Comparison of ENCODE assay signal across 8 mouse cellular contexts in genomic region chr10:127665366-127666181, GRCm38 (mm10). TPM values are rescaled to one million over a fixed set of nuclear protein-coding genes. Genes with fewer than 3 reads are reported as not detected.
DNase-seq lines count a peak whose midpoint lies in the region; ATAC-seq and TF ChIP-seq lines count a peak whose summit lies in the region.

No protein-coding gene starts in this region.

- peaks cover 73% of the 10 kb centered on the region for H3K4me1 ChIP-seq in forebrain, embryonic 12.5 days
- peaks cover 55% of the 10 kb centered on the region for H3K4me1 ChIP-seq in kidney, postnatal 0 days (replicated peaks; ENCODE audit: insufficient read depth, low read length)
- peaks cover 30% of the 10 kb centered on the region for H3K4me1 ChIP-seq in midbrain, embryonic 16.5 days (ENCODE audit: control insufficient read depth, insufficient read depth, low read length)

- WGBS in forebrain, embryonic 12.5 days: 1% methylated on average over 14 of the region's 14 CpGs
- WGBS in kidney, postnatal 0 days: 9% methylated on average over 14 of the region's 14 CpGs
- WGBS in midbrain, embryonic 16.5 days: 7% methylated on average over 14 of the region's 14 CpGs

- H3K27ac ChIP-seq in left cerebral cortex, adult 2 months: peak overlapping the region; percentile 98
- 0 out of 2 replicates have a peak overlapping the region, but pooled peaks have one; percentile 56 for H3K27ac ChIP-seq in forebrain, embryonic 12.5 days
- H3K27ac ChIP-seq in kidney, postnatal 0 days: peak overlapping the region; percentile 97
- H3K27ac ChIP-seq in midbrain, embryonic 16.5 days (ENCODE audit: low read length): no peak overlapping the region

- intact Hi-C loops in left cerebral cortex, adult 2 months (cut with DNase I): loop anchor here (2.0 kb wide), 1 partner anchor 45 kb away; the partner anchor contains the start of gene Lrp1
- intact Hi-C loops in left cerebral cortex, postnatal 4 days (cut with DNase I): no loop called here

- no peak for TF ChIP-seq CTCF in left cerebral cortex, adult 2 months (IDR thresholded peaks at IDR 0.05)
- TF ChIP-seq CTCF in kidney, postnatal 0 days (IDR thresholded peaks at IDR 0.05; ENCODE audit: low read depth): peak; percentile 30; the same call in 1 of the 2 replicates

- H3K4me3 ChIP-seq in left cerebral cortex, adult 2 months: peak overlapping the region; percentile 84
- H3K4me3 ChIP-seq in forebrain, embryonic 12.5 days (replicated peaks): peak overlapping the region; percentile 57
- peak overlapping the region; percentile 82 for H3K4me3 ChIP-seq in kidney, postnatal 0 days (replicated peaks; ENCODE audit: low read depth, low read length)
- H3K4me3 ChIP-seq in midbrain, embryonic 16.5 days (ENCODE audit: low read depth, low read length): peak overlapping the region; percentile 58

- no peak for DNase-seq in left cerebral cortex, adult 2 months (ENCODE audit: extremely low spot score in 1 of 2, low spot score in 2 of 2)
- no peak for DNase-seq in left cerebral cortex, postnatal 4 days
- peak; percentile 41 for DNase-seq in R1 (ENCODE audit: low read depth, low spot score)
- DNase-seq in kidney, postnatal 0 days (ENCODE audit: low spot score): peak; percentile 74
- no peak for DNase-seq in layer of hippocampus, adult 8-10 months (ENCODE audit: low spot score in 2 of 2)

- H3K4me2 ChIP-seq in forebrain, embryonic 12.5 days: peak overlapping the region; percentile 97
- peak overlapping the region; percentile 77 for H3K4me2 ChIP-seq in kidney, postnatal 0 days (ENCODE audit: low read length)
- peak overlapping the region; percentile 93 for H3K4me2 ChIP-seq in midbrain, embryonic 16.5 days (ENCODE audit: low read length)

- H3K36me3 ChIP-seq in forebrain, embryonic 12.5 days (replicated peaks): no peaks in the 10 kb centered on the region
- H3K36me3 ChIP-seq in kidney, postnatal 0 days (ENCODE audit: insufficient read depth, low read length): peaks cover 25% of the 10 kb centered on the region; the same call in 1 of the 2 replicates
- no peaks in the 10 kb centered on the region for H3K36me3 ChIP-seq in midbrain, embryonic 16.5 days (ENCODE audit: control insufficient read depth, insufficient read depth, low read length)

- no peak for ATAC-seq in forebrain, embryonic 12.5 days (ENCODE audit: low FRiP score)
- ATAC-seq in kidney, postnatal 0 days (replicated peaks; ENCODE audit: low FRiP score, low read depth): no peak
- no peak for ATAC-seq in midbrain, embryonic 16.5 days
- ATAC-seq in megakaryocyte progenitor cell, adult 5-6 weeks (replicated peaks; ENCODE audit: poor library complexity): no peak

- H3K9ac ChIP-seq in forebrain, embryonic 12.5 days: peak overlapping the region; percentile 70
- H3K9ac ChIP-seq in kidney, postnatal 0 days (ENCODE audit: low read depth, low read length): peak overlapping the region; percentile 82
- 0 out of 2 replicates have a peak overlapping the region, but pooled peaks have one; percentile 45 for H3K9ac ChIP-seq in midbrain, embryonic 16.5 days (ENCODE audit: low read depth, low read length)

- peaks cover 93% of the 10 kb centered on the region for H3K27me3 ChIP-seq in forebrain, embryonic 12.5 days
- H3K27me3 ChIP-seq in kidney, postnatal 0 days (ENCODE audit: insufficient read depth, low read length): no peaks in the 10 kb centered on the region
- peaks cover 68% of the 10 kb centered on the region for H3K27me3 ChIP-seq in midbrain, embryonic 16.5 days (ENCODE audit: control insufficient read depth, insufficient read depth, low read depth, low read length)

- H3K9me3 ChIP-seq in forebrain, embryonic 12.5 days: no peaks in the 10 kb centered on the region
- no peaks in the 10 kb centered on the region for H3K9me3 ChIP-seq in kidney, postnatal 0 days (replicated peaks; ENCODE audit: low read length)
- no peaks in the 10 kb centered on the region for H3K9me3 ChIP-seq in midbrain, embryonic 16.5 days (replicated peaks; ENCODE audit: control insufficient read depth, low read length, poor library complexity, severe bottlenecking)

RNA-seq across cellular contexts. Expression of gene Nemp1, which starts 1.1 kb away (rescaled TPM):
- 1 to 10 TPM; 4.1 to 4.7 TPM for total RNA-seq in left cerebral cortex, adult 2 months (2021)
- 1 to 10 TPM; 4.8 to 5.6 TPM for total RNA-seq in left cerebral cortex, postnatal 4 days (2021)
- polyA plus RNA-seq in forebrain, embryonic 12.5 days (2016; fragmentation: Nextera tagmentation; extraction: Ambion mirVana): 10.0 TPM in 2 replicates
- 6.6 and 6.9 TPM in 2 replicates for polyA plus RNA-seq in kidney, postnatal 0 days (2015; fragmentation: Nextera tagmentation; extraction: Ambion mirVana)
- 3.2 TPM in 2 replicates for polyA plus RNA-seq in midbrain, embryonic 16.5 days (2015; fragmentation: Nextera tagmentation; extraction: Ambion mirVana)
- total RNA-seq in megakaryocyte progenitor cell, adult 5-6 weeks (2015): 15.7 and 19.8 TPM in 2 replicates
- total RNA-seq in megakaryocyte progenitor cell, adult 5-6 weeks (2017): 17.8 and 25.3 TPM in 2 replicates
- total RNA-seq in layer of hippocampus, adult 8-10 months (2022): 1 to 10 TPM; 5.8 to 8.1 (median 7.6) TPM

RNA-seq across cellular contexts. Expression of gene Nab2, which starts 2.8 kb away (rescaled TPM):
- 10 to 100 TPM; 44.9 to 67.4 TPM for total RNA-seq in left cerebral cortex, adult 2 months (2021)
- 10 to 100 TPM; 21.5 to 21.9 TPM for total RNA-seq in left cerebral cortex, postnatal 4 days (2021)
- 3.7 and 4.6 TPM in 2 replicates for polyA plus RNA-seq in forebrain, embryonic 12.5 days (2016; fragmentation: Nextera tagmentation; extraction: Ambion mirVana)
- 21.5 and 24.3 TPM in 2 replicates for polyA plus RNA-seq in kidney, postnatal 0 days (2015; fragmentation: Nextera tagmentation; extraction: Ambion mirVana)
- polyA plus RNA-seq in midbrain, embryonic 16.5 days (2015; fragmentation: Nextera tagmentation; extraction: Ambion mirVana): 1.6 and 2.1 TPM in 2 replicates
- total RNA-seq in megakaryocyte progenitor cell, adult 5-6 weeks (2015): 2.4 and 2.6 TPM in 2 replicates
- 3.4 and 5.2 TPM in 2 replicates for total RNA-seq in megakaryocyte progenitor cell, adult 5-6 weeks (2017)
- total RNA-seq in layer of hippocampus, adult 8-10 months (2022): 10 to 100 TPM; 45.3 to 51.6 (median 49.0) TPM

RNA-seq across cellular contexts. Expression of gene Stat6, which starts 22.8 kb away (rescaled TPM):
- 10 to 100 TPM; 11.4 to 12.9 TPM for total RNA-seq in left cerebral cortex, adult 2 months (2021)
- total RNA-seq in left cerebral cortex, postnatal 4 days (2021): 1 to 10 TPM; 6.0 to 6.1 TPM
- polyA plus RNA-seq in forebrain, embryonic 12.5 days (2016; fragmentation: Nextera tagmentation; extraction: Ambion mirVana): 4.5 and 5.4 TPM in 2 replicates
- polyA plus RNA-seq in kidney, postnatal 0 days (2015; fragmentation: Nextera tagmentation; extraction: Ambion mirVana): 26.2 and 27.0 TPM in 2 replicates
- 4.4 and 5.4 TPM in 2 replicates for polyA plus RNA-seq in midbrain, embryonic 16.5 days (2015; fragmentation: Nextera tagmentation; extraction: Ambion mirVana)
- 27.3 and 29.6 TPM in 2 replicates for total RNA-seq in megakaryocyte progenitor cell, adult 5-6 weeks (2015)
- total RNA-seq in megakaryocyte progenitor cell, adult 5-6 weeks (2017): 38.9 and 42.7 TPM in 2 replicates
- total RNA-seq in layer of hippocampus, adult 8-10 months (2022): 10 to 100 TPM in 3 of 4 experiments, 1 to 10 TPM in 1; 10.0 to 13.6 (median 11.3) TPM

RNA-seq across cellular contexts. Expression of gene Myo1a, which starts 39.4 kb away (rescaled TPM):
- 1 to 10 TPM; 1.2 to 1.4 TPM for total RNA-seq in left cerebral cortex, adult 2 months (2021)
- under 1 TPM; 0.46 to 0.82 TPM for total RNA-seq in left cerebral cortex, postnatal 4 days (2021)
- 0.50 and 0.59 TPM in 2 replicates for polyA plus RNA-seq in forebrain, embryonic 12.5 days (2016; fragmentation: Nextera tagmentation; extraction: Ambion mirVana)
- polyA plus RNA-seq in kidney, postnatal 0 days (2015; fragmentation: Nextera tagmentation; extraction: Ambion mirVana): 0.07 and 0.18 TPM in 2 replicates
- 0.60 and 0.93 TPM in 2 replicates for polyA plus RNA-seq in midbrain, embryonic 16.5 days (2015; fragmentation: Nextera tagmentation; extraction: Ambion mirVana)
- total RNA-seq in megakaryocyte progenitor cell, adult 5-6 weeks (2015): 0.15 TPM in 1 of 2 replicates, not detected in the other
- 0.03 and 0.37 TPM in 2 replicates for total RNA-seq in megakaryocyte progenitor cell, adult 5-6 weeks (2017)
- 1 to 10 TPM in 2 of 4 experiments, under 1 TPM in 2; 0.56 to 1.7 (median 0.86) TPM for total RNA-seq in layer of hippocampus, adult 8-10 months (2022)

RNA-seq across cellular contexts. Expression of gene Lrp1, which starts 44.6 kb away (rescaled TPM):
- total RNA-seq in left cerebral cortex, adult 2 months (2021): 100 to 1,000 TPM; 341 to 357 TPM
- 100 to 1,000 TPM; 286 to 296 TPM for total RNA-seq in left cerebral cortex, postnatal 4 days (2021)
- polyA plus RNA-seq in forebrain, embryonic 12.5 days (2016; fragmentation: Nextera tagmentation; extraction: Ambion mirVana): 81.4 and 81.8 TPM in 2 replicates
- polyA plus RNA-seq in kidney, postnatal 0 days (2015; fragmentation: Nextera tagmentation; extraction: Ambion mirVana): 42.6 and 44.5 TPM in 2 replicates
- 110 and 117 TPM in 2 replicates for polyA plus RNA-seq in midbrain, embryonic 16.5 days (2015; fragmentation: Nextera tagmentation; extraction: Ambion mirVana)
- total RNA-seq in megakaryocyte progenitor cell, adult 5-6 weeks (2015): 9.8 and 10.0 TPM in 2 replicates
- total RNA-seq in megakaryocyte progenitor cell, adult 5-6 weeks (2017): 4.5 and 7.3 TPM in 2 replicates
- 100 to 1,000 TPM; 293 to 333 (median 304) TPM for total RNA-seq in layer of hippocampus, adult 8-10 months (2022)

Comparison
In these comparisons a context has a peak if more than half of its experiments do, and no peak if none do; other contexts are left out.
1. DNase-seq: peak in R1 (single experiment) and kidney, postnatal 0 days (single experiment); none in left cerebral cortex, adult 2 months (0 of 2), left cerebral cortex, postnatal 4 days (single experiment) and layer of hippocampus, adult 8-10 months (0 of 2).
2. Peak in every context shown above with its lines, with median percentiles within 50 percentile points of each other: H3K4me3 ChIP-seq, H3K4me2 ChIP-seq and H3K9ac ChIP-seq.